Mouse (Mus musculus) kidney, adult 2 months (tissue): ENCODE measurements around the gene Zswim9.

Experiments
- CTCF ChIP-seq: fragments of 200-500 bp; conservative IDR thresholded peaks from 2 replicates; pipeline ENCODE4 v1.5.1; 2011; ENCODE audit warnings: low read depth, mild to moderate bottlenecking, control low read depth, low read length, moderate library complexity, mixed read lengths; ENCODE audit not compliant: insufficient read depth, insufficient read length
- POLR2A ChIP-seq: fragments of 200-500 bp; IDR thresholded peaks from one replicate; pipeline ENCODE4 v1.6.1; 2011; ENCODE audit warnings: low read depth, low read length, control low read depth

- no peak for TF ChIP-seq CTCF
- no peak for TF ChIP-seq POLR2A
These were observed 24.3 kb upstream of the Zswim9 start for GRCm38 (mm10) chr7:13302780-13303179.
